Mouse (Mus musculus): ENCODE results near the gene Rhbdf1.

DNA sequence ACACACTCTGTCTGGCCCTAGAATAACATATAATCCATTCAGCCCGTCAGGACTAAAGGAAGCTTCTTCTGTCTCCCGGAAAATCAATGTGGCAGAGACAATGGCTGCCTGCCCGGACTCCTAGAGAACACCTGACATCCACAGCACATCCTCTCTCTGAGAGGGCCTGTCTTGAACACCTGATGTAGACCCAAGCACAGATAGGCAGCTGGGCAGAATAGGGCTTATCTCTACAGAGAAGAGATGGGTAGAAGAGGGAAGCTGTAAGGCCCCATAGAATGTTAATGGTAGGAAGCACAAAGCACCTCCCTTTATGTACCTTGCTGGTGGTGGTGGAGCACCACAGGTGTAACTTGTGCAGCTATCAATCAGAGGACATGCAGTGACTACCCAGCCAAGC lies 20.1 kb upstream of the Rhbdf1 start:
- TF ChIP-seq POLR2A (IDR thresholded peaks at IDR 0.05; ENCODE audit: low read depth, low read length): no peak
- TF ChIP-seq HCFC1 (IDR thresholded peaks at IDR 0.05; ENCODE audit: low read depth, low read length): no peak
- TF ChIP-seq CTCF (conservative IDR thresholded peaks at IDR 0.05 in 1 of 2, IDR thresholded peaks at IDR 0.05 in 1 of 2; ENCODE audit: low read depth in 2 of 2, low read length in 2 of 2): no peak
- TF ChIP-seq MAX (IDR thresholded peaks at IDR 0.05; ENCODE audit: low read length): no peak
- no peak for TF ChIP-seq POLR2AphosphoS2 (IDR thresholded peaks at IDR 0.05; ENCODE audit: low read depth, low read length)
- no peak for TF ChIP-seq EP300 (IDR thresholded peaks at IDR 0.05; ENCODE audit: low read length)
- no peak for TF ChIP-seq MYC (IDR thresholded peaks at IDR 0.05; ENCODE audit: low read depth, low read length)
- no peak for TF ChIP-seq KAT2A (IDR thresholded peaks at IDR 0.05; ENCODE audit: insufficient replicate concordance, low read length)
- TF ChIP-seq MAFK (IDR thresholded peaks at IDR 0.05; ENCODE audit: insufficient replicate concordance, low read length): no peak
- no peak for TF ChIP-seq BHLHE40 (IDR thresholded peaks at IDR 0.05; ENCODE audit: low read depth, low read length)
- TF ChIP-seq MEF2A (IDR thresholded peaks at IDR 0.05; ENCODE audit: borderline replicate concordance, low read depth, low read length): no peak
- TF ChIP-seq CHD2 (IDR thresholded peaks at IDR 0.05; ENCODE audit: low read length): no peak
- no peak for TF ChIP-seq TBP (conservative IDR thresholded peaks at IDR 0.05; ENCODE audit: low read depth, low read length)
- TF ChIP-seq ZMIZ1 (IDR thresholded peaks at IDR 0.05; ENCODE audit: low read depth, low read length): no peak

Measured in CH12.LX (cell line).